Mouse (Mus musculus) CH12.LX (cell line): ENCODE measurements around the gene Yipf1. TPM values are rescaled to one million over a fixed set of nuclear protein-coding genes. Genes with fewer than 3 reads are reported as not detected.

Experiments
- DNase-seq: peaks from one replicate; pipeline ENCODE4 v3.0.0-alpha.2; 2013; ENCODE audit errors: extremely low read depth
- H3K27ac ChIP-seq: 2 replicates; pipeline ENCODE4 v1.5.1; 2012; ENCODE audit warnings: low read depth, mild to moderate bottlenecking, control low read depth, moderate library complexity; ENCODE audit not compliant: insufficient read depth
- H3K27me3 ChIP-seq: replicated peaks from 2 replicates; pipeline ENCODE3; 2012; ENCODE audit warnings: inconsistent platforms
- H3K36me3 ChIP-seq, 2 experiments: replicated peaks in 1 of 2; 2 replicates each; pipeline versions ENCODE3 to v1.6.1; 2012; ENCODE audit warnings: inconsistent platforms in 1 of 2, low read length in 1 of 2, mild to moderate bottlenecking in 1 of 2, mixed read lengths in 1 of 2, moderate library complexity in 1 of 2; ENCODE audit not compliant: control insufficient read depth in 1 of 2, insufficient read depth in 1 of 2
- H3K4me1 ChIP-seq, 2 experiments: 2 replicates each; pipeline ENCODE4 v1.6.1; 2012; ENCODE audit warnings: inconsistent platforms in 1 of 2, moderate library complexity in 1 of 2; ENCODE audit not compliant: insufficient read depth in 2 of 2, control insufficient read depth in 1 of 2
- H3K4me2 ChIP-seq: 2 replicates; pipeline ENCODE4 v1.6.1; 2012; ENCODE audit warnings: low read depth, mild to moderate bottlenecking, control low read depth; ENCODE audit not compliant: poor library complexity, insufficient read depth, severe bottlenecking
- H3K4me3 ChIP-seq, 3 experiments: fragments of 150-350 bp in 1 of 3; sonication (generic) in 1 of 3; replicated peaks in 1 of 3; 2 replicates each; pipeline versions ENCODE3 to v1.5.1; 2011 to 2012; ENCODE audit warnings: low read depth in 2 of 3, low read length in 2 of 3, mild to moderate bottlenecking in 2 of 3, moderate library complexity in 2 of 3, control low read depth in 1 of 3, improper control_type of control experiment in 1 of 3, inconsistent platforms in 1 of 3, mixed read lengths in 1 of 3; ENCODE audit not compliant: poor library complexity in 1 of 3
- H3K79me2 ChIP-seq: replicated peaks from 2 replicates; pipeline ENCODE4 v1.6.1; 2012; ENCODE audit warnings: mild to moderate bottlenecking, moderate library complexity; ENCODE audit not compliant: control insufficient read depth, poor library complexity, insufficient read depth, severe bottlenecking; ENCODE audit errors: extremely low read depth
- H3K9ac ChIP-seq: 2 replicates; pipeline ENCODE4 v1.6.1; 2012; ENCODE audit warnings: low read depth, mild to moderate bottlenecking, control low read depth, moderate library complexity; ENCODE audit not compliant: insufficient read depth
- H3K9me3 ChIP-seq: replicated peaks from 2 replicates; pipeline ENCODE3; 2012; ENCODE audit warnings: low read length, inconsistent platforms, mixed read lengths
- CHD1 ChIP-seq: IDR thresholded peaks from 2 replicates; pipeline ENCODE4 v1.6.1; 2012; ENCODE audit warnings: low read depth, low read length, improper control_type of control experiment, inconsistent platforms
- CTCF ChIP-seq, 2 experiments: IDR thresholded peaks in 1 of 2; conservative IDR thresholded peaks in 1 of 2; 2 replicates each; pipeline ENCODE4 v1.5.1; 2011 to 2012; ENCODE audit warnings: low read depth in 2 of 2, low read length in 2 of 2, improper control_type of control experiment in 1 of 2, inconsistent platforms in 1 of 2, mild to moderate bottlenecking in 1 of 2, moderate library complexity in 1 of 2
- ELF1 ChIP-seq: IDR thresholded peaks from 2 replicates; pipeline ENCODE4 v1.6.1; 2014; ENCODE audit warnings: low read depth, mild to moderate bottlenecking, inconsistent platforms, low read length, improper control_type of control experiment
- EP300 ChIP-seq: IDR thresholded peaks from 2 replicates; pipeline ENCODE4 v1.6.1; 2011; ENCODE audit warnings: low read length, improper control_type of control experiment
- ETS1 ChIP-seq: conservative IDR thresholded peaks from 2 replicates; pipeline ENCODE4 v1.6.1; 2012; ENCODE audit warnings: low read depth, mild to moderate bottlenecking, inconsistent platforms, low read length, improper control_type of control experiment, moderate library complexity
- HCFC1 ChIP-seq: IDR thresholded peaks from 2 replicates; pipeline ENCODE4 v1.6.1; 2012; ENCODE audit warnings: low read depth, mild to moderate bottlenecking, inconsistent platforms, low read length, improper control_type of control experiment
- IRF4 ChIP-seq: IDR thresholded peaks from 2 replicates; pipeline ENCODE4 v1.6.1; 2014; ENCODE audit warnings: low read depth, mild to moderate bottlenecking, inconsistent platforms, low read length, improper control_type of control experiment
- JUND ChIP-seq: conservative IDR thresholded peaks from 2 replicates; pipeline ENCODE4 v1.6.1; 2011; ENCODE audit warnings: low read depth, low read length, improper control_type of control experiment
- MAZ ChIP-seq: IDR thresholded peaks from 2 replicates; pipeline ENCODE4 v1.6.1; 2012; ENCODE audit warnings: low read depth, mild to moderate bottlenecking, inconsistent platforms, low read length, improper control_type of control experiment, moderate library complexity
- MEF2A ChIP-seq: IDR thresholded peaks from 2 replicates; pipeline ENCODE4 v1.6.1; 2014; ENCODE audit warnings: low read depth, mild to moderate bottlenecking, inconsistent platforms, low read length, improper control_type of control experiment, borderline replicate concordance
- MYC ChIP-seq: IDR thresholded peaks from 2 replicates; pipeline ENCODE4 v1.6.1; 2011; ENCODE audit warnings: low read depth, mild to moderate bottlenecking, improper control_type of control experiment, low read length
- NELFE ChIP-seq: IDR thresholded peaks from 2 replicates; pipeline ENCODE4 v1.6.1; 2011; ENCODE audit warnings: low read depth, low read length, improper control_type of control experiment
- NRF1 ChIP-seq: IDR thresholded peaks from 2 replicates; pipeline ENCODE4 v1.6.1; 2014; ENCODE audit warnings: low read depth, mild to moderate bottlenecking, inconsistent platforms, low read length, improper control_type of control experiment, moderate library complexity
- POLR2A ChIP-seq: IDR thresholded peaks from 2 replicates; pipeline ENCODE4 v1.6.1; 2011; ENCODE audit warnings: low read depth, mild to moderate bottlenecking, improper control_type of control experiment, low read length
- RAD21 ChIP-seq: IDR thresholded peaks from 2 replicates; pipeline ENCODE4 v1.6.1; 2011; ENCODE audit warnings: low read depth, mild to moderate bottlenecking, low read length, improper control_type of control experiment, moderate library complexity
- RCOR1 ChIP-seq: conservative IDR thresholded peaks from 2 replicates; pipeline ENCODE4 v1.6.1; 2012; ENCODE audit warnings: low read depth, mild to moderate bottlenecking, inconsistent platforms, low read length, improper control_type of control experiment
- TCF12 ChIP-seq: IDR thresholded peaks from 2 replicates; pipeline ENCODE4 v1.6.1; 2014; ENCODE audit warnings: low read depth, mild to moderate bottlenecking, inconsistent platforms, low read length, improper control_type of control experiment
- UBTF ChIP-seq: IDR thresholded peaks from 2 replicates; pipeline ENCODE4 v1.6.1; 2012; ENCODE audit warnings: low read depth, mild to moderate bottlenecking, inconsistent platforms, low read length, improper control_type of control experiment, moderate library complexity
- USF1 ChIP-seq: IDR thresholded peaks from 2 replicates; pipeline ENCODE4 v1.6.1; 2014; ENCODE audit warnings: low read depth, mild to moderate bottlenecking, inconsistent platforms, low read length, improper control_type of control experiment
- ZC3H11A ChIP-seq: IDR thresholded peaks from 2 replicates; pipeline ENCODE4 v1.6.1; 2012; ENCODE audit warnings: low read depth, mild to moderate bottlenecking, inconsistent platforms, low read length, improper control_type of control experiment
- ZKSCAN1 ChIP-seq: IDR thresholded peaks from 2 replicates; pipeline ENCODE4 v1.6.1; 2012; ENCODE audit warnings: low read depth, inconsistent platforms, low read length, improper control_type of control experiment, borderline replicate concordance
- ZMIZ1 ChIP-seq: IDR thresholded peaks from 2 replicates; pipeline ENCODE4 v1.6.1; 2012; ENCODE audit warnings: low read depth, mild to moderate bottlenecking, inconsistent platforms, low read length, improper control_type of control experiment
- dilution Hi-C: fragments of 300-500 bp; cut with MboI; formaldehyde crosslinking; loops from 2 replicates; pipeline ENCODE4 v1.14.3; 2020; ENCODE audit warnings: low sequenced_read_pairs; ENCODE audit not compliant: extremely low pct_unique_long_range_greater_than_20kb, extremely low pct_ligation_motif_present
- in situ Hi-C: fragments of 300-500 bp; cut with MboI; formaldehyde crosslinking; loops from 3 replicates; pipeline ENCODE4 v1.14.3; 2019; ENCODE audit warnings: low sequenced_read_pairs, low pct_ligation_motif_present, low pct_unique_long_range_greater_than_20kb, mixed read lengths
- polyA plus RNA-seq: library from polyadenylated mRNA; unstranded; fragments of >175 nt; gene quantifications from 2 replicates; pipeline ENCODE4 v1.2.1, GENCODE M21; 2012; ENCODE audit warnings: low read depth; ENCODE audit not compliant: insufficient read length
- total RNA-seq, 2 experiments: library from RNA; depleted of rRNA; stranded (reverse); fragments of 300-350 nt in 1 of 2; fragments of >200 nt in 1 of 2; gene quantifications; 2 replicates each; pipeline ENCODE4 v1.2.3; 2012 to 2014

Gene Yipf1
- total and polyA plus RNA-seq, 3 experiments: 47.2 to 60.5 (median 52.8) TPM

GRCm38 (mm10) chr4:107302832-107303231 lies 11.3 kb upstream of the Yipf1 start:
- no peak overlapping the region for H3K4me3 ChIP-seq
- in situ Hi-C loops: no loop called here
- peak overlapping the region; percentile 40; the same call in 1 of the 2 replicates for H3K4me2 ChIP-seq
- dilution Hi-C loops: no loop called here
- H3K79me2 ChIP-seq: no peaks in the 10 kb centered on the region
- H3K27me3 ChIP-seq: no peaks in the 10 kb centered on the region
- peak; percentile 45 for DNase-seq
- no peak overlapping the region for H3K9ac ChIP-seq
- H3K9me3 ChIP-seq: no peaks in the 10 kb centered on the region
- H3K36me3 ChIP-seq: no peaks in the 10 kb centered on the region
- peaks cover 15 to 61% of the 10 kb centered on the region in 2 experiments for H3K4me1 ChIP-seq
- TF ChIP-seq MYC (no peak), ELF1 (no peak), NELFE (no peak), USF1 (no peak), POLR2A (no peak), EP300 (no peak; the same call in 1 of the 2 replicates), CHD1 (no peak), RCOR1 (no peak), NRF1 (no peak)
- H3K27ac ChIP-seq: no peak overlapping the region

DNA sequence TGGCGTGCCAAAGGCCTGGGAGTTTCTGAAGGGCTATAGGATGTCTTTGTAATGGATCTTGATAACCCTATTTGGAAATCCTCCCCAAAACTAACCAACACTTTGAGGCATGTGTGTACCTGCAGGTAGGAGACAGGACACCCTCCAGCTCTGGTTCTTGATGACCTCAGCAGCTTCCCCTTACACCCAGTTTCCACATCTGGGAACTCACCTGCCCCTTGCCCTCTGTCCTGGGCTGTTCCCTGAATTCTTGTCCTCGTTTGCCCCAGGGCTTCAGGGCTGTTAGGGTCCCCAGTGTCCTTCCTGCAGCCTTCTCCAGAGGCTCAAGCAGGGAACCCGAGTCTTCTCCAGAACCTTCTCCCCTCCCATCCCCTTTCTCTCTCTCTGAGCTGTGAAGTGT lies 10.6 kb upstream of the Yipf1 start:
- Histone ChIP-seq H3K4me2 (no peak overlapping the region), H3K27ac (no peak overlapping the region), H3K4me1 (peaks cover 15 to 63% of the 10 kb centered on the region in 2 experiments), H3K4me3 (no peak overlapping the region), H3K79me2 (no peaks in the 10 kb centered on the region), H3K27me3 (no peaks in the 10 kb centered on the region), H3K36me3 (no peaks in the 10 kb centered on the region), H3K9ac (no peak overlapping the region), H3K9me3 (no peaks in the 10 kb centered on the region)
- in situ Hi-C loops (no loop called here), dilution Hi-C loops (no loop called here)
- DNase-seq: no peak
- TF ChIP-seq ZC3H11A (no peak), HCFC1 (no peak), ETS1 (no peak), CTCF (conservative IDR thresholded peaks at IDR 0.05 in 1 of 2, IDR thresholded peaks at IDR 0.05 in 1 of 2; ENCODE audit: low read depth in 2 of 2, low read length in 2 of 2) (no peak), MYC (no peak), IRF4 (no peak), JUND (no peak), ZKSCAN1 (no peak)

- H3K27me3 ChIP-seq: no peaks in the 10 kb centered on the region
- no peak within 1 kb of the TSS for H3K27ac ChIP-seq
- in situ Hi-C loops: no loop called here
- H3K36me3 ChIP-seq: no peaks in the 10 kb centered on the region
- peaks cover 13 to 51% of the 10 kb centered on the region in 2 experiments for H3K4me1 ChIP-seq
- no peaks in the 10 kb centered on the region for H3K79me2 ChIP-seq
- TF ChIP-seq MEF2A (peak; percentile 57), RCOR1 (0 out of 2 replicates have a peak, but pooled peaks have one; percentile 50), UBTF (peak; percentile 92), RAD21 (no peak), TCF12 (peak; percentile 75; the same call in 1 of the 2 replicates), MAZ (0 out of 2 replicates have a peak, but pooled peaks have one; percentile 27), ETS1 (0 out of 2 replicates have a peak, but pooled peaks have one; percentile 17), ZMIZ1 (0 out of 2 replicates have a peak, but pooled peaks have one; percentile 33), ELF1 (no peak)
- TF ChIP-seq, all 38 proteins: peak for 7
- 0 out of 2 replicates have a peak within 1 kb of the TSS, but pooled peaks have one; percentile 9 for H3K4me2 ChIP-seq
- peak; percentile 47 for DNase-seq
- dilution Hi-C loops: no loop called here
- H3K9ac ChIP-seq: no peak within 1 kb of the TSS
- H3K9me3 ChIP-seq: peaks cover 5% of the 10 kb centered on the region
- no peak within 1 kb of the TSS for H3K4me3 ChIP-seq
Observed at GRCm38 (mm10) chr4:107306966-107307365, 7.2 kb upstream of the Yipf1 start, which contains the start of gene Dio1. TSS of gene Dio1 (minus strand) at chr4:107307169.
